Mouse (Mus musculus) yolk sac, embryonic 10.5 days (tissue): ENCODE results near the gene Tbpl1.

Experiments
- DNase-seq: peaks from one replicate; pipeline ENCODE4 v3.0.0-alpha.2; 2017; ENCODE audit warnings: low spot score

Tbpl1 gene

DNA sequence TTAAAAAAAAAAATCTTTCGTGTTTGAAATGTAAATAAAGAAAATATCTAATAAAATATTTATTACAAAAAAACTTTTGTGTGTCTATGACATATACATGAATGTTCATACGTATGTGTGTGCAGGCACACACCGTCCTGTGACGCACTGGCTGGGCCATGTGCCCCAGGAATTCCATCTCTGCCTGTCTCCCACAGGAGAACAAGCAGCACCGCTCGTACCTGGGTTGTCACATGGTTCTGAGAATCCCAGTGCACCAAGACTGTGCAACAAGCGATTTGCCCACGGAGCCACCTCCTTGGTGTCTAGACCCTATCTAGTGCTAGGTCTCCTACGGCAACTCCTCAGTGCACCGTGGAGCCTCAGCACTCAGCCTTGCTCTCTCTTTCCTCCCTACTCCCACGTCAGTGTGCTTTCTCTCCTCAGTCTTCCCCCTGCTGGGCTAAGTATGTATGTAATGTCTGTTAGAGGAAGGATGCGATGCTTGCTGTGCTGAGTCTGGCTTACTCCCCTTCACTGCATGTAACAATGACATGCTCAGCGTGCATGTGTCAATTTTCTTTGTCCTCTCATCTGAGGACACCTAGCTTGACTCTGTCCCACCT lies 21.5 kb downstream of the Tbpl1 start:
- no peak for DNase-seq

- DNase-seq = no peak
Observed at GRCm38 (mm10) chr10:22708190-22708843, 23.4 kb downstream of the Tbpl1 start.

DNA sequence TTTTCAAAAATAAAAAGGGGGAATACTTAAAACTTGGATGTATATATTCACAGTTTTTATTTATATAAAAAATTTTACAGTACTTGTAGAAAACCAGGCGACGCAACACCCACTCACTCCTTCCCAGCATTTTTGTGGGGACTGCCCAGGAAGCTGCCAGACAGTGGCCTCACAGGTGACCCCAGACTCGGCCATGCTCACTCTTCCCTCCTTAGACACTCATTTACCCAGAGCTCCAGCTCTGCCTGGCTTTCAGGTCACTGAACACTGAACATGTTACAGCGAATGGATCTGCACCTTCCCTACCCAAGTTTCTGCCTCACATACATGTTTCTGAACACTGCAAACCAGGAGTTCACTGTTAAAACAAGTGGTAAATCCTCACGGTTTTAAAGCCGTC lies 27.9 kb downstream of the Tbpl1 start:
- DNase-seq = no peak

GRCm38 (mm10) chr10:22701485-22702315 lies 30.0 kb downstream of the Tbpl1 start:
- no peak for DNase-seq

DNA sequence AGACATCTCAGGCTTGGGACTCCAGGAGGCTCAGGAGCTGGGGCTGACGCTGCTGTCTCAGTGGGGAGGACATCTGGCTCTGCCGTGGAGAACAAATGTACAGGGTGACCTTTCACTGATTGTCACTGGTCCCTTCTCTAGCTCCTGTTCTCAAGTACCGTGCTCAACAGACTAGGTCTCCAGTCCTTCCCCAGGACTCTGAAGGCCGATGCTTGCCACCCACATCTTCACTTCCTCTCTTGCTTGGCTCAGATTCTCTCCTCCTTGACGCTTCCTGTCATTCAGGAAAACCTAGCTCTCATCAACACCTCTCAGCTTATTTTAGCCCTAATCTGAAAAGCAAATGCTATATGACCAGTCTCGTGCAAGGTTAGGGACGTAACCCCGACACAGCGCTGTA lies 31.0 kb downstream of the Tbpl1 start:
- DNase-seq = no peak

DNA sequence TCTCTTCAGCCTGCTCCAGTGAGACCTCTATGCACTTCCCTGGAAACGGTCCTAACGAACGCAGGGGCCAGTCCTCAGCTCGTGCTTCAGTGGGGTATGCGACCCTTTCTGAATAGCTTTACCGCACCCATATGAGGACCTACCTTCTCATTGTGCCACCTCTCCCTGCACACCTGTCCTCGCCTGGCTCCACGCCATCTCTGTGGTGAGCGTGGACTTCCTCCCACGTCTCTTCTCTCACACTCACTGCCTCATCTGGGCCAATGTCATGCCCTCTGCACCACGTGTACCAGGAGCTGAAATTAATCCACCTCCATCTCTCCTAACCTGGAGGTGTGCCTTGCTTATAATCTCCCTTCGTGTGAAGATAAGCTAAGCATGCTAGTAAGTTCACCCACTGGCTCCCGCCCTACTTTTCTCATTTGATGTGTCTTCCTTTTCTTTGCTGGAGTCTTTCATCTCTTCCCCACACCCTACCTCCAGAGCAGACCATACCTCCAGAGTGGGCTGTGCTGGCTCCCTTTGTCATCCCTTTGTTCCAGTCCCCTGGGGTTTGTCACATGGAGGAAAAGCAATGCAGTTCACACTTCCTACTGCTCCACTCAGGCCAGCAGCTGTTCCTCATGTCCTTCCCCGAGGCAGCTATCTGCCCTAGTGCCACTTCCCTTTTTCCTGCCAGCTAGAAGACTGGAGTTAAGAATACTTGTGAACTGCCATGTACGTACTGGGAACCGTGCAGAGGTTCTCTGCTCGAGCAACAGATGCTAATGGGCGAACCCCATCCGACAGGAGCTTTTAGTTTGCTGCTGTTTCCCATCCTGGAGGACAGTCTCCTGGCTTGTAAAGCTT lies 32.0 kb downstream of the Tbpl1 start:
- DNase-seq = no peak

DNA sequence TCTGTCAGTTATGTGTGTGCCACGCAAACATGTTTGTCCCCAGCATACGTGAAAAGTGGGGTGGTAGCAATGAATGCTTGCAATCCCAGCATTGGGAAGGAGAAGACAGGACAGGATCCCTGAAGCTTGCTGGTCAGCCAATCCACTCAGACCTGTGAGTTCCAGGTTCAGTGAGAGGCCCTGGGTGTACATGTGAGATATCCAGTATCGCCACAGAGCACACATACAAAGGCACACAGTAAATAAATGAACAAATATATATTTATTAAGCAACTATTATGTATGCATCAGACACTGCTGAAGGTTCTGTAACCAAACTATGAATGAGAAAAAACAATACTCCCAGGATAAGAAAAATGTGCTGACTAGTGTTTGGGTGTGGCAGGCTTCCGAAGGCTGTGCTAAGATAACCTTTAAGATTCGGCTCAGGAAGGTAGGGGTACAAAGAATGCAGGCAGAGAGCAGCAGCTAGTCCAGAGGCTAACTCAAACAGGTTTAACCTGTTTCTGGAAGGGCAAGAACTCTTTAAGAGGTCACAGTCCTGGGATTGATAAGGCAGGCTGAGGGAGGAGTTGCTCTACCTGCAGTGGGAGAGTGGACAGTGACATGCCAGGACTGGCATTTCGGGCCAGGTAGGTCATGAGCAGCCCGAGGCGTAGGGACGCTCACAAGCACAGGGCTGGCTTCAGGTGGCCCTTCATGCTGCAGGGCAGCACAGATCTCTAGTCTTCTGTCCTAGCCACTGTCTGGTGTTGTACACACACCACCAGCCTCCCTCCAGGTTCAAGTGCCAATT lies 33.4 kb downstream of the Tbpl1 start:
- peak; percentile 59 for DNase-seq

- DNase-seq = no peak
Observed at GRCm38 (mm10) chr10:22696864-22697263, 34.9 kb downstream of the Tbpl1 start.

DNA sequence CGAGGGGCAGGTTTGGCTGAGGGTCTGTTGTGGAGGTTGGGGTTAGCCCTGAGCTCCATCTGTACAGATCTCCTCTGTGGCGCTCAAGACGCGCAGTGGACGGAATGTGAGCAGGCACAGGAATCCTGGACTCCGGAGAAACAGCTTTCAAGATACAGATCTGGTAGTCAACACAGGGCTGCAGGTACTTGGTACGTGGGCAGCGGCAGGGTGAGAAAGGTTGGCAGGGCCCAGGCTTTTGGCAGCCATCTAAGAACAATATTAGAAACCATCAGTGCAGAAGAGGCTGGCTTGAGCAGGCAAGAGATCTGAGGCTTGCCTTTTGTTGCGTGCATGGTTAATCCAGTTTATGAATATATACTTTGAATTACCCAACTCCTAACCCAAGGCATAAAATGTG lies 35.5 kb downstream of the Tbpl1 start:
- DNase-seq = no peak

GRCm38 (mm10) chr10:22675848-22676630 lies 55.7 kb downstream of the Tbpl1 start:
- no peak for DNase-seq

DNA sequence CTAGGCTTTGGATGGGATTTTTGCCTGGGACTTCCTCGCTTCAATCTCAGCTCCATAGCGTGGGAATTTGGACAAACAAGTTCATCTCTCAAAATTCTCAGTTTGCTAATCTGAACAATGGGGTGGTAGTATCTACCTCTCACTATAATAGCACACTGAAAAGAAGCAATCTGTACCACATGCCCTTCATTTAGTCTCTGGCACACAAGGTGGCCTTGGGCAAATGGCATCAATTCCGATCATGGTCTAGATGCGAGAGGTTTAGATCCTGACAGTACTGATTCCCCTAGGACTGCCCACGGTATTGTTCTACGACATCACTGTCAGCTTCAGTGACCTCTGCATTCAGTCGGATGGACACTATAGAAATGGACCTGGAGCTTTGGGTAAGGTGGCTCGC lies 57.6 kb downstream of the Tbpl1 start:
- no peak for DNase-seq

- DNase-seq = no peak
Observed at GRCm38 (mm10) chr10:22668509-22668908, 63.2 kb downstream of the Tbpl1 start.

DNA sequence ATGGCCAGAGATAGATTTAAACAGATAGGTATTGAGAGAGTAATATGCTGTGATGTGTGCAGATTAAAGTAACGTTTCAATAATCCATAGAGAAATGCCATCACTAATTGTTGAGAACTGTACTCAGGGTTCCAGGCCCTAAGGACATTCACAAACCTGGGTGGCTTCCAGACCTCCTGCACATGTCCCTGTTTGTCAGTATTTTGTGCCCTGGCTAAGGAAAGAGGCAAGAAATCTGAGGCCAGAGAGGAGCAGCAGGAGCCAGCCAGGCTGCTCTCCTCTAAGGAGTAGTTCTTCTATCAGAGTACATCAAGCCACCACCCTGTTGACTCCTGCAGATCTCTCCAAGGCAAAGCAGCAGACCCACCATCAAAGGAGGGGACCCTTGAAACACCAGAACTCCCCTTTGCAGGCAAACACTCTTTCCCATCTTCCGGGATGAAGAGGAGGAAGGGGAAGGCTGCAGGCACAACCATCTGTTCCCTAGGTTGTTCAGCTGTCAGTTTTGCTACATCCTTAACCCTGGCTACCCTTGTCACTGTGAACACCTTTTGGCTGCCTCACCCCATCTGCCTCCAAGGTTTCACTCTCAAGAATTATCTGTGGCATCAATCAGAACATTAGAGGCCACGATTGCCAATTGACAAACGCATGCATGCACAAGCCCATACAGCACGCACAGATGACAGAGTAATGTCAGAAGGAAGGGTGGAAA lies 71.3 kb downstream of the Tbpl1 start:
- DNase-seq = no peak

DNA sequence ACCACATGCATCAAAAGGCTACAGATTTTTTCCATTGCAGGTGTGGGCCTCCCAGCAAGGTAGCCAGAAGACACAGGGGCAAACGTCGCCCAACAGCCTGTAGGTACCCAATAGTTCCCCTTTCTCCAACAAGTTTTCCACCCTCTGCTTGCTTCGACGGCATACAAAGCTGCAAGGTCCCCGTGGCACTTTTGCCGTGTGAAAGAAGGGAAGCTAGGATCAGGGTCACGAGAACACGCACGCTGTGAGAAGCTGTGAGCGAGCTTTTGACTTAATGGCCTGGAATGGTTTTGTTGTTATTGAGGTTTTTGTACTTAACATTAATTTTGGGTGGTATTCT lies 72.4 kb downstream of the Tbpl1 start:
- DNase-seq = no peak

GRCm38 (mm10) chr10:22658534-22659385 lies 73.0 kb downstream of the Tbpl1 start:
- DNase-seq = no peak
